Mouse (Mus musculus): ENCODE results near the gene Ltbp1. TPM values are rescaled to one million over a fixed set of nuclear protein-coding genes. Genes with fewer than 3 reads are reported as not detected.

Ltbp1 gene
- total and polyA plus RNA-seq, 3 experiments = 2.3 to 6.4 (median 2.5) TPM

GRCm38 (mm10) chr17:75273272-75273671 is 267.9 kb downstream of the Ltbp1 start:
- no peak overlapping the region for H3K27ac ChIP-seq (ENCODE audit: insufficient read depth, low read depth)
- no peak overlapping the region for H3K4me3 ChIP-seq (replicated peaks in 1 of 3; ENCODE audit: low read depth in 2 of 3, low read length in 2 of 3, poor library complexity in 1 of 3)
- no peak overlapping the region for H3K9ac ChIP-seq (ENCODE audit: insufficient read depth, low read depth)
- no peak for DNase-seq (ENCODE audit: extremely low read depth)
- H3K79me2 ChIP-seq (replicated peaks; ENCODE audit: control insufficient read depth, extremely low read depth, insufficient read depth, poor library complexity, severe bottlenecking) = no peaks in the 10 kb centered on the region
- H3K4me2 ChIP-seq (ENCODE audit: insufficient read depth, low read depth, poor library complexity, severe bottlenecking) = no peak overlapping the region
- H3K27me3 ChIP-seq (replicated peaks) = no peaks in the 10 kb centered on the region
- dilution Hi-C loops (cut with MboI; ENCODE audit: extremely low pct_ligation_motif_present, extremely low pct_unique_long_range_greater_than_20kb, low sequenced_read_pairs) (no loop called here), in situ Hi-C loops (cut with MboI; ENCODE audit: low pct_ligation_motif_present, low pct_unique_long_range_greater_than_20kb, low sequenced_read_pairs) (no loop called here)
- peaks cover 0 to 26% of the 10 kb centered on the region in 2 experiments; a peak in 2 of 4 replicates for H3K4me1 ChIP-seq (ENCODE audit: control insufficient read depth in 1 of 2, insufficient read depth in 2 of 2)
- H3K36me3 ChIP-seq (replicated peaks in 1 of 2; ENCODE audit: control insufficient read depth in 1 of 2, insufficient read depth in 1 of 2, low read length in 1 of 2) = no peaks in the 10 kb centered on the region
- no peaks in the 10 kb centered on the region for H3K9me3 ChIP-seq (replicated peaks; ENCODE audit: low read length)
- no peak for TF ChIP-seq ZKSCAN1 (IDR thresholded peaks at IDR 0.05; ENCODE audit: borderline replicate concordance, low read depth, low read length)

GRCm38 (mm10) chr17:75275302-75275701 is 269.9 kb downstream of the Ltbp1 start:
- H3K27me3 ChIP-seq (replicated peaks) = no peaks in the 10 kb centered on the region
- in situ Hi-C loops (cut with MboI; ENCODE audit: low pct_ligation_motif_present, low pct_unique_long_range_greater_than_20kb, low sequenced_read_pairs) (no loop called here), dilution Hi-C loops (cut with MboI; ENCODE audit: extremely low pct_ligation_motif_present, extremely low pct_unique_long_range_greater_than_20kb, low sequenced_read_pairs) (no loop called here)
- no peak for DNase-seq (ENCODE audit: extremely low read depth)
- H3K4me3 ChIP-seq (replicated peaks in 1 of 3; ENCODE audit: low read depth in 2 of 3, low read length in 2 of 3, poor library complexity in 1 of 3) = no peak overlapping the region
- no peaks in the 10 kb centered on the region for H3K9me3 ChIP-seq (replicated peaks; ENCODE audit: low read length)
- H3K4me2 ChIP-seq (ENCODE audit: insufficient read depth, low read depth, poor library complexity, severe bottlenecking) = no peak overlapping the region
- no peak overlapping the region for H3K27ac ChIP-seq (ENCODE audit: insufficient read depth, low read depth)
- no peak overlapping the region for H3K9ac ChIP-seq (ENCODE audit: insufficient read depth, low read depth)
- peaks cover 0 to 1% of the 10 kb centered on the region in 2 experiments for H3K36me3 ChIP-seq (replicated peaks in 1 of 2; ENCODE audit: control insufficient read depth in 1 of 2, insufficient read depth in 1 of 2, low read length in 1 of 2)
- TF ChIP-seq CTCF (conservative IDR thresholded peaks at IDR 0.05 in 1 of 2, IDR thresholded peaks at IDR 0.05 in 1 of 2; ENCODE audit: low read depth in 2 of 2, low read length in 2 of 2) (no peak), MAZ (IDR thresholded peaks at IDR 0.05; ENCODE audit: low read depth, low read length) (no peak), MEF2A (IDR thresholded peaks at IDR 0.05; ENCODE audit: borderline replicate concordance, low read depth, low read length) (no peak), IRF4 (IDR thresholded peaks at IDR 0.05; ENCODE audit: low read depth, low read length) (no peak), RAD21 (IDR thresholded peaks at IDR 0.05; ENCODE audit: low read depth, low read length) (no peak), KAT2A (IDR thresholded peaks at IDR 0.05; ENCODE audit: insufficient replicate concordance, low read length) (no peak), MXI1 (IDR thresholded peaks at IDR 0.05; ENCODE audit: low read depth, low read length) (no peak), NELFE (IDR thresholded peaks at IDR 0.05; ENCODE audit: low read depth, low read length) (no peak), MYC (IDR thresholded peaks at IDR 0.05; ENCODE audit: low read depth, low read length) (no peak), SMC3 (IDR thresholded peaks at IDR 0.05; ENCODE audit: low read depth, low read length) (no peak)
- no peaks in the 10 kb centered on the region for H3K79me2 ChIP-seq (replicated peaks; ENCODE audit: control insufficient read depth, extremely low read depth, insufficient read depth, poor library complexity, severe bottlenecking)
- H3K4me1 ChIP-seq (ENCODE audit: control insufficient read depth in 1 of 2, insufficient read depth in 2 of 2) = peaks cover 0 to 23% of the 10 kb centered on the region in 2 experiments; a peak in 2 of 4 replicates

GRCm38 (mm10) chr17:75278106-75278505 is 272.7 kb downstream of the Ltbp1 start:
- in situ Hi-C loops (cut with MboI; ENCODE audit: low pct_ligation_motif_present, low pct_unique_long_range_greater_than_20kb, low sequenced_read_pairs) = no loop called here

More at GRCm38 (mm10) chr17:75278106-75278505, 272.7 kb downstream of the Ltbp1 start:
- H3K79me2 ChIP-seq (replicated peaks; ENCODE audit: control insufficient read depth, extremely low read depth, insufficient read depth, poor library complexity, severe bottlenecking) = no peaks in the 10 kb centered on the region
- H3K27ac ChIP-seq (ENCODE audit: insufficient read depth, low read depth) = no peak overlapping the region
- H3K27me3 ChIP-seq (replicated peaks) = no peaks in the 10 kb centered on the region
- DNase-seq (ENCODE audit: extremely low read depth) = no peak
- peaks cover 10 to 20% of the 10 kb centered on the region in 2 experiments for H3K4me1 ChIP-seq (ENCODE audit: control insufficient read depth in 1 of 2, insufficient read depth in 2 of 2)
- dilution Hi-C loops (cut with MboI; ENCODE audit: extremely low pct_ligation_motif_present, extremely low pct_unique_long_range_greater_than_20kb, low sequenced_read_pairs) = no loop called here
- no peak overlapping the region for H3K4me3 ChIP-seq (replicated peaks in 1 of 3; ENCODE audit: low read depth in 2 of 3, low read length in 2 of 3, poor library complexity in 1 of 3)
- peaks cover 0 to 3% of the 10 kb centered on the region in 2 experiments for H3K36me3 ChIP-seq (replicated peaks in 1 of 2; ENCODE audit: control insufficient read depth in 1 of 2, insufficient read depth in 1 of 2, low read length in 1 of 2)
- TF ChIP-seq UBTF (IDR thresholded peaks at IDR 0.05; ENCODE audit: low read depth, low read length) = no peak
- TF ChIP-seq TBP (conservative IDR thresholded peaks at IDR 0.05; ENCODE audit: low read depth, low read length) = no peak
- no peak for TF ChIP-seq TCF12 (IDR thresholded peaks at IDR 0.05; ENCODE audit: low read depth, low read length)
- TF ChIP-seq NELFE (IDR thresholded peaks at IDR 0.05; ENCODE audit: low read depth, low read length) = no peak
- no peak for TF ChIP-seq USF1 (IDR thresholded peaks at IDR 0.05; ENCODE audit: low read depth, low read length)
- TF ChIP-seq SIN3A (IDR thresholded peaks at IDR 0.05; ENCODE audit: low read length) = no peak
- H3K9ac ChIP-seq (ENCODE audit: insufficient read depth, low read depth) = no peak overlapping the region
- no peak overlapping the region for H3K4me2 ChIP-seq (ENCODE audit: insufficient read depth, low read depth, poor library complexity, severe bottlenecking)
- H3K9me3 ChIP-seq (replicated peaks; ENCODE audit: low read length) = no peaks in the 10 kb centered on the region

All from CH12.LX (cell line).